Mouse (Mus musculus) embryo, embryonic 9.5 days (tissue): Measurements from ENCODE around the gene Lactb.

Source experiments
- DNase-seq: peaks from one replicate; pipeline ENCODE4 v3.0.0-alpha.2; 2017; ENCODE audit errors: extremely low spot score

Lactb gene

GRCm38 (mm10) chr9:66975239-66975645 is at the start of gene Lactb:
TSS of gene Lactb (minus strand) at chr9:66975484.
- peak; percentile 95 for DNase-seq

- no peak for DNase-seq
These were observed 48.1 kb upstream of the Lactb start for GRCm38 (mm10) chr9:67023371-67023770.

- DNase-seq, result no peak
These were observed 44.8 kb upstream of the Lactb start for GRCm38 (mm10) chr9:67020063-67020462.

GRCm38 (mm10) chr9:67013501-67013900 is 38.2 kb upstream of the Lactb start:
- no peak for DNase-seq

GRCm38 (mm10) chr9:67012470-67012869 is 37.2 kb upstream of the Lactb start:
- no peak for DNase-seq

- DNase-seq, result no peak
These were observed 36.2 kb upstream of the Lactb start for GRCm38 (mm10) chr9:67011483-67011882.

- peak; percentile 34 for DNase-seq
These were observed 33.5 kb upstream of the Lactb start for GRCm38 (mm10) chr9:67008781-67009180.

- no peak for DNase-seq
These were observed 31.1 kb upstream of the Lactb start for GRCm38 (mm10) chr9:67006376-67006775.

GRCm38 (mm10) chr9:67005161-67005742 is 30.0 kb upstream of the Lactb start:
- no peak for DNase-seq

- no peak for DNase-seq
These were observed 28.4 kb upstream of the Lactb start for GRCm38 (mm10) chr9:67003656-67004055.

GRCm38 (mm10) chr9:67003156-67003555 is 27.9 kb upstream of the Lactb start:
- no peak for DNase-seq

- no peak for DNase-seq
These were observed 26.2 kb upstream of the Lactb start for GRCm38 (mm10) chr9:67001506-67001905.

GRCm38 (mm10) chr9:67001050-67001449 is 25.8 kb upstream of the Lactb start:
- DNase-seq, result peak; percentile 85

- no peak for DNase-seq
These were observed 24.4 kb upstream of the Lactb start for GRCm38 (mm10) chr9:66999698-67000097.

GRCm38 (mm10) chr9:66991750-66992410 is 16.6 kb upstream of the Lactb start:
- DNase-seq, result no peak

- no peak for DNase-seq
These were observed 15.9 kb upstream of the Lactb start for GRCm38 (mm10) chr9:66991021-66991749.

GRCm38 (mm10) chr9:66990046-66990445 is 14.8 kb upstream of the Lactb start:
- DNase-seq, result no peak

- DNase-seq, result no peak
These were observed 14.3 kb upstream of the Lactb start for GRCm38 (mm10) chr9:66989581-66989980.

GRCm38 (mm10) chr9:66988888-66989414 is 13.7 kb upstream of the Lactb start:
- no peak for DNase-seq

GRCm38 (mm10) chr9:66988198-66988887 is 13.1 kb upstream of the Lactb start:
- DNase-seq, result no peak

GRCm38 (mm10) chr9:66985377-66985776 is 10.1 kb upstream of the Lactb start:
- no peak for DNase-seq

- DNase-seq, result no peak
These were observed 6.8 kb upstream of the Lactb start for GRCm38 (mm10) chr9:66982085-66982484.
